Mouse (Mus musculus) intestine, postnatal 0 days (tissue): ENCODE results near the gene Dydc2. TPM values are rescaled to one million over a fixed set of nuclear protein-coding genes. Genes with fewer than 3 reads are reported as not detected.

ENCODE experiments used
- ATAC-seq: fragments of 200-750 bp; cut with Nextera tagmentation; 2 replicates; pipeline ENCODE4 v1.8.0; 2017; ENCODE audit warnings: mild to moderate bottlenecking, moderate TSS enrichment, moderate library complexity
- H3K27ac ChIP-seq: fragments of 300-500 bp; sonication (generic); 2 replicates; pipeline ENCODE4 v1.5.1; 2014; ENCODE audit warnings: mild to moderate bottlenecking, low read depth, low read length, moderate library complexity
- H3K27me3 ChIP-seq: fragments of 300-500 bp; sonication (generic); replicated peaks from 2 replicates; pipeline ENCODE4 v1.6.1; 2014; ENCODE audit warnings: low read length, mixed read lengths; ENCODE audit not compliant: control insufficient read depth, insufficient read depth
- H3K36me3 ChIP-seq: fragments of 300-500 bp; sonication (generic); 2 replicates; pipeline ENCODE4 v1.6.1; 2014; ENCODE audit warnings: mild to moderate bottlenecking, moderate library complexity; ENCODE audit not compliant: control insufficient read depth, insufficient read depth
- H3K4me1 ChIP-seq: fragments of 300-500 bp; sonication (generic); replicated peaks from 2 replicates; pipeline ENCODE4 v1.6.1; 2014; ENCODE audit warnings: antibody characterized with exemption, low read length, mixed read lengths; ENCODE audit not compliant: control insufficient read depth, insufficient read depth
- H3K4me2 ChIP-seq: fragments of 300-500 bp; sonication (generic); replicated peaks from 2 replicates; pipeline ENCODE4 v1.6.1; 2014; ENCODE audit warnings: low read depth, mild to moderate bottlenecking, moderate library complexity
- H3K4me3 ChIP-seq: fragments of 300-500 bp; sonication (generic); 2 replicates; pipeline ENCODE4 v1.5.1; 2014; ENCODE audit warnings: low read depth, low read length
- H3K9ac ChIP-seq: fragments of 300-500 bp; sonication (generic); 2 replicates; pipeline ENCODE4 v1.6.1; 2014; ENCODE audit warnings: mild to moderate bottlenecking, low read depth, low read length
- H3K9me3 ChIP-seq: fragments of 300-500 bp; sonication (generic); 2 replicates; pipeline ENCODE4 v1.6.1; 2016; ENCODE audit warnings: mixed run types; ENCODE audit not compliant: control insufficient read depth
- CTCF ChIP-seq: sonication (generic); IDR thresholded peaks from 2 replicates; pipeline ENCODE4 v1.5.1; 2016; ENCODE audit warnings: low read depth, mild to moderate bottlenecking, control low read depth, antibody characterized with exemption, moderate library complexity
- WGBS: fragments of 180-500 bp; shearing (Covaris S2); extraction: QIAGEN DNeasy Blood & Tissue Kit; methylation state at CpG from one replicate; pipeline ENCODE4 v1.1.7; 2014; 5-methylcytosine and 5-hydroxymethylcytosine counted together
- polyA plus RNA-seq: library from polyadenylated mRNA; unstranded; fragments of >200 nt; fragmentation: Nextera tagmentation; extraction: Ambion mirVana; gene quantifications from 2 replicates; pipeline ENCODE4 v1.2.1, GENCODE M21; 2015

The Dydc2 gene
- polyA plus RNA-seq, 1 experiment from 2014 or later: not detected

- 89% methylated on average over 6 of the region's 6 CpGs for WGBS
- H3K9me3 ChIP-seq: no peaks in the 10 kb centered on the region
- TF ChIP-seq CTCF: no peak
- peaks cover under 1% of the 10 kb centered on the region; the same call in 1 of the 2 replicates for H3K4me1 ChIP-seq
- no peak for ATAC-seq
- no peak overlapping the region for H3K4me2 ChIP-seq
- H3K9ac ChIP-seq: no peak overlapping the region
- no peak overlapping the region for H3K4me3 ChIP-seq
- no peaks in the 10 kb centered on the region for H3K27me3 ChIP-seq
- H3K27ac ChIP-seq: no peak overlapping the region
- no peaks in the 10 kb centered on the region for H3K36me3 ChIP-seq
These were observed 38.0 kb downstream of the Dydc2 start for GRCm38 (mm10) chr14:41030989-41031513.

GRCm38 (mm10) chr14:41029303-41029702 lies 39.7 kb downstream of the Dydc2 start:
- peak overlapping the region; percentile 15; the same call in 1 of the 2 replicates for H3K27ac ChIP-seq
- WGBS: 49% methylated on average over 4 of the region's 4 CpGs
- peak; percentile 80 for ATAC-seq

GRCm38 (mm10) chr14:41025594-41026284 lies 43.3 kb downstream of the Dydc2 start:
- Histone ChIP-seq H3K36me3 (no peaks in the 10 kb centered on the region), H3K4me2 (peak overlapping the region; percentile 35), H3K27me3 (no peaks in the 10 kb centered on the region), H3K9me3 (no peaks in the 10 kb centered on the region), H3K27ac (peak overlapping the region; percentile 73), H3K9ac (no peak overlapping the region), H3K4me1 (peaks cover 4% of the 10 kb centered on the region; the same call in 1 of the 2 replicates), H3K4me3 (no peak overlapping the region)
- no peak for TF ChIP-seq CTCF
- ATAC-seq: peak; percentile 65
- WGBS: 29% methylated on average over 7 of the region's 7 CpGs

More at GRCm38 (mm10) chr14:41029303-41029702, 39.7 kb downstream of the Dydc2 start:
- H3K9ac ChIP-seq: no peak overlapping the region
- H3K4me3 ChIP-seq: no peak overlapping the region
- H3K27me3 ChIP-seq: no peaks in the 10 kb centered on the region
- H3K9me3 ChIP-seq: no peaks in the 10 kb centered on the region
- no peak overlapping the region for H3K4me2 ChIP-seq
- TF ChIP-seq CTCF: no peak
- H3K36me3 ChIP-seq: no peaks in the 10 kb centered on the region
- H3K4me1 ChIP-seq: peaks cover 4% of the 10 kb centered on the region; the same call in 1 of the 2 replicates

- TF ChIP-seq CTCF: no peak
- no peaks in the 10 kb centered on the region for H3K36me3 ChIP-seq
- H3K4me3 ChIP-seq: no peak overlapping the region
- H3K4me2 ChIP-seq: no peak overlapping the region
- peaks cover 4% of the 10 kb centered on the region; the same call in 1 of the 2 replicates for H3K4me1 ChIP-seq
- ATAC-seq: no peak
- 72% methylated on average over 2 of the region's 2 CpGs for WGBS
- H3K27me3 ChIP-seq: no peaks in the 10 kb centered on the region
- no peak overlapping the region for H3K9ac ChIP-seq
- H3K9me3 ChIP-seq: no peaks in the 10 kb centered on the region
- H3K27ac ChIP-seq: no peak overlapping the region; the same call in 1 of the 2 replicates
These were observed 43.9 kb downstream of the Dydc2 start for GRCm38 (mm10) chr14:41025087-41025486.

- no peak overlapping the region for H3K4me2 ChIP-seq
- H3K27me3 ChIP-seq: no peaks in the 10 kb centered on the region
- H3K27ac ChIP-seq: no peak overlapping the region
- peaks cover 4% of the 10 kb centered on the region; the same call in 1 of the 2 replicates for H3K4me1 ChIP-seq
- no peak for TF ChIP-seq CTCF
- H3K4me3 ChIP-seq: no peak overlapping the region
- 97% methylated on average over 3 of the region's 3 CpGs for WGBS
- ATAC-seq: no peak
- H3K9ac ChIP-seq: no peak overlapping the region
- no peaks in the 10 kb centered on the region for H3K9me3 ChIP-seq
- no peaks in the 10 kb centered on the region for H3K36me3 ChIP-seq
These were observed 47.8 kb downstream of the Dydc2 start for GRCm38 (mm10) chr14:41021246-41021645.

- Histone ChIP-seq H3K36me3 (no peaks in the 10 kb centered on the region), H3K4me2 (no peak overlapping the region), H3K4me3 (no peak overlapping the region), H3K27ac (no peak overlapping the region), H3K9me3 (no peaks in the 10 kb centered on the region), H3K4me1 (peaks cover 3% of the 10 kb centered on the region; the same call in 1 of the 2 replicates), H3K27me3 (no peaks in the 10 kb centered on the region), H3K9ac (no peak overlapping the region)
- no peak for ATAC-seq
- 38% methylated on average over 5 of the region's 5 CpGs for WGBS
- no peak for TF ChIP-seq CTCF
These were observed 51.5 kb downstream of the Dydc2 start for GRCm38 (mm10) chr14:41017460-41017859.
